Mouse (Mus musculus): ENCODE measurements around the gene Edf1.
A peak's percentile ranks its signal among the peaks of the same experiment; 100 is the strongest.
"Not testable (repeated sequence)": the region's sequence is repeated elsewhere in the genome, so short reads cannot be mapped to it uniquely, and the experiment has no call there.

Edf1 gene

GRCm38 (mm10) chr2:25557221-25557963 is at the start of gene Edf1:
Gene Edf1 (plus strand): TSS chr2:25557847.
- DNase-seq: peak; percentile 96

- no peak for DNase-seq
Measured at GRCm38 (mm10) chr2:25509912-25510311, 47.7 kb upstream of the Edf1 start.

GRCm38 (mm10) chr2:25526510-25527302 is 30.9 kb upstream of the Edf1 start:
- no peak for DNase-seq

- DNase-seq: no peak
Measured at GRCm38 (mm10) chr2:25533707-25534106, 23.9 kb upstream of the Edf1 start.

GRCm38 (mm10) chr2:25534178-25534865 is 23.3 kb upstream of the Edf1 start:
- peak; percentile 82 for DNase-seq

GRCm38 (mm10) chr2:25534866-25535182 is 22.8 kb upstream of the Edf1 start:
- DNase-seq: no peak

- DNase-seq: no peak
Measured at GRCm38 (mm10) chr2:25536531-25536930, 21.1 kb upstream of the Edf1 start.

- no peak for DNase-seq
Measured at GRCm38 (mm10) chr2:25540541-25540948, 17.1 kb upstream of the Edf1 start.

- no peak for DNase-seq
Measured at GRCm38 (mm10) chr2:25541644-25542367, 15.8 kb upstream of the Edf1 start.

GRCm38 (mm10) chr2:25545996-25546810 is 11.4 kb upstream of the Edf1 start:
- DNase-seq: peak; percentile 25

GRCm38 (mm10) chr2:25546811-25547491 is 10.7 kb upstream of the Edf1 start, which contains the start of gene Traf2:
Gene Traf2 (minus strand): TSS chr2:25546940.
- DNase-seq: peak; percentile 98

- DNase-seq: peak; percentile 28
Measured at GRCm38 (mm10) chr2:25549021-25549991, 8.3 kb upstream of the Edf1 start.

- DNase-seq: peak; percentile 67
Measured at GRCm38 (mm10) chr2:25551186-25551585, 6.5 kb upstream of the Edf1 start.

- not testable (repeated sequence) for DNase-seq
Measured at GRCm38 (mm10) chr2:25553171-25553786, 4.4 kb upstream of the Edf1 start.

GRCm38 (mm10) chr2:25555479-25555878 is 2.2 kb upstream of the Edf1 start:
- peak; percentile 18 for DNase-seq

- peak; percentile 15 for DNase-seq
Measured at GRCm38 (mm10) chr2:25556296-25556695, 1.4 kb upstream of the Edf1 start.

- DNase-seq: no peak
Measured at GRCm38 (mm10) chr2:25557964-25558360, 315 bp downstream of the Edf1 start.

- no peak for DNase-seq
Measured at GRCm38 (mm10) chr2:25558774-25559173, 1.1 kb downstream of the Edf1 start.

GRCm38 (mm10) chr2:25560551-25560950 is 2.9 kb downstream of the Edf1 start:
- DNase-seq: peak; percentile 47

GRCm38 (mm10) chr2:25561946-25562345 is 4.3 kb downstream of the Edf1 start:
- DNase-seq: peak; percentile 87

All from cerebellum, adult 11-12 months (tissue).